Mouse (Mus musculus) testis, adult 2 months (tissue): ENCODE measurements around the gene Sart3. TPM values are rescaled to one million over a fixed set of nuclear protein-coding genes. Genes with fewer than 3 reads are reported as not detected.

Source experiments
- H3K27ac ChIP-seq: fragments of 200-500 bp; 2 replicates; pipeline ENCODE4 v1.5.1; 2012; ENCODE audit warnings: low read depth, low read length; ENCODE audit not compliant: control insufficient read depth, insufficient read depth
- H3K27me3 ChIP-seq: fragments of 200-500 bp; 2 replicates; pipeline ENCODE4 v1.6.1; 2012; ENCODE audit warnings: mild to moderate bottlenecking, low read length, moderate library complexity; ENCODE audit not compliant: control insufficient read depth, insufficient read depth
- H3K36me3 ChIP-seq: fragments of 200-500 bp; 2 replicates; pipeline ENCODE4 v1.6.1; 2012; ENCODE audit warnings: mild to moderate bottlenecking, low read length; ENCODE audit not compliant: control insufficient read depth, insufficient read depth
- H3K4me1 ChIP-seq: fragments of 200-500 bp; 2 replicates; pipeline ENCODE4 v1.6.1; 2012; ENCODE audit warnings: low read length; ENCODE audit not compliant: control insufficient read depth, insufficient read depth
- H3K4me3 ChIP-seq: fragments of 200-500 bp; 2 replicates; pipeline ENCODE4 v1.5.1; 2012; ENCODE audit warnings: low read depth, mild to moderate bottlenecking, low read length, moderate library complexity, mixed read lengths; ENCODE audit not compliant: control insufficient read depth
- CTCF ChIP-seq: fragments of 200-500 bp; IDR thresholded peaks from 2 replicates; pipeline ENCODE4 v1.5.1; 2012; ENCODE audit warnings: low read depth, mild to moderate bottlenecking, inconsistent platforms, low read length, moderate library complexity; ENCODE audit not compliant: control insufficient read depth, insufficient read depth, insufficient replicate concordance
- POLR2A ChIP-seq: fragments of 200-500 bp; IDR thresholded peaks from 2 replicates; pipeline ENCODE4 v1.6.1; 2012; ENCODE audit warnings: low read depth, mild to moderate bottlenecking, inconsistent platforms, low read length, moderate library complexity; ENCODE audit not compliant: control insufficient read depth
- polyA plus RNA-seq: library from polyadenylated mRNA; depleted of rRNA; stranded (reverse); fragments of >200 nt; gene quantifications from 2 replicates; pipeline ENCODE4 v1.2.3, GENCODE M21; 2012; rRNA removed

Sart3 gene
- polyA plus RNA-seq, 1 experiment, result 13.8 TPM

- no peaks in the 10 kb centered on the region for H3K27me3 ChIP-seq
- TF ChIP-seq POLR2A (no peak), CTCF (no peak)
- no peak overlapping the region for H3K27ac ChIP-seq
- H3K4me3 ChIP-seq, result no peak overlapping the region
- H3K36me3 ChIP-seq, result no peaks in the 10 kb centered on the region
- peaks cover 2% of the 10 kb centered on the region; the same call in 1 of the 2 replicates for H3K4me1 ChIP-seq
Measured at GRCm38 (mm10) chr5:113712861-113713260, 59.4 kb downstream of the Sart3 start.

GRCm38 (mm10) chr5:113703803-113704585 lies 68.3 kb downstream of the Sart3 start:
- Histone ChIP-seq H3K4me1 (no peaks in the 10 kb centered on the region), H3K4me3 (no peak overlapping the region), H3K27me3 (no peaks in the 10 kb centered on the region), H3K27ac (no peak overlapping the region), H3K36me3 (no peaks in the 10 kb centered on the region)
- TF ChIP-seq POLR2A, result no peak

- H3K4me1 ChIP-seq, result no peaks in the 10 kb centered on the region; the same call in 1 of the 2 replicates
- no peak overlapping the region for H3K4me3 ChIP-seq
- TF ChIP-seq POLR2A (no peak), CTCF (no peak)
- no peak overlapping the region for H3K27ac ChIP-seq
- no peaks in the 10 kb centered on the region for H3K27me3 ChIP-seq
- H3K36me3 ChIP-seq, result no peaks in the 10 kb centered on the region
Measured at GRCm38 (mm10) chr5:113700388-113701023, 71.8 kb downstream of the Sart3 start.

- TF ChIP-seq CTCF (no peak), POLR2A (no peak)
- no peak overlapping the region for H3K27ac ChIP-seq
- no peaks in the 10 kb centered on the region; the same call in 1 of the 2 replicates for H3K4me1 ChIP-seq
- no peaks in the 10 kb centered on the region for H3K36me3 ChIP-seq
- no peak overlapping the region for H3K4me3 ChIP-seq
- no peaks in the 10 kb centered on the region for H3K27me3 ChIP-seq
Measured at GRCm38 (mm10) chr5:113694415-113694814, 77.9 kb downstream of the Sart3 start.

- TF ChIP-seq POLR2A (no peak), CTCF (no peak)
- Histone ChIP-seq H3K27me3 (no peaks in the 10 kb centered on the region), H3K36me3 (no peaks in the 10 kb centered on the region), H3K4me3 (no peak overlapping the region), H3K27ac (no peak overlapping the region), H3K4me1 (no peaks in the 10 kb centered on the region; the same call in 1 of the 2 replicates)
Measured at GRCm38 (mm10) chr5:113694000-113694399, 78.3 kb downstream of the Sart3 start.

DNA sequence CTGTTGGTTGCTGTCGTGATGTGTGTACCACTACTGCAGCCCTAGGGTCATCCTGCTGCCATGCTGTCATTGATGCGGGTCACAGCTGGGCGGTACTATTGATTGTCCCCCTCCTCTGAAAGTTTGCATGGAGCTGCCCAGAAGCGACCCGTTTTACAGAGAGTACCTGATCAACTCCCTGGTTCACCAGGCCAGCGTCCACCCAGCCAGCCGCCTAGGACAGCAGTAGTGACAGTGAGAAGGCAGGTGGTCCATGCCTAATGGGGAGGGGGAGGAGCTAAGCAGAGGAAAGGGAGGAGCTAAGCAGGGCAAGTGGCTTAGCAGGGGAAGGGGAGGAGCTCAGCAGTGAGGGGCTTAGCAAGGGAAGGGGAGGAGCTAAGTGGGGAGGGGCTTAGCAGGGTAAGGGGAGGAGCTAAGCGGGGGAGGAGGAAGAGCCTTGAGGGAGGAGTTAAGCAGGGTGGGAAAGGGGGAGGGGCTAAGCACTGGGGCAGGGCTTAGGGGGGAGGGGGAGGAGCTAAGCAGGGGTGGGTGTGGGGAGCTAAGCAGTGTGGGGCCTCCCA lies 79.0 kb downstream of the Sart3 start:
- Histone ChIP-seq H3K27ac (no peak overlapping the region), H3K27me3 (no peaks in the 10 kb centered on the region), H3K4me1 (no peaks in the 10 kb centered on the region; the same call in 1 of the 2 replicates), H3K4me3 (no peak overlapping the region), H3K36me3 (no peaks in the 10 kb centered on the region)
- TF ChIP-seq POLR2A (no peak), CTCF (no peak)

Other genes with a start within 250 kb of the Sart3 start
- gene Cmklr1, start 122.1 kb downstream of the Sart3 start, polyA plus RNA-seq, result 82.3 and 86.6 TPM in 2 replicates
- 11.1 and 14.8 TPM in 2 replicates for gene 1700069L16Rik, start 47.7 kb downstream of the Sart3 start, polyA plus RNA-seq
- gene Ficd, start 36.7 kb downstream of the Sart3 start, polyA plus RNA-seq, result 5.2 and 5.3 TPM in 2 replicates
- gene Iscu, start 238 bp upstream of the Sart3 start, polyA plus RNA-seq, result 136 and 138 TPM in 2 replicates
- gene Tmem119, start 28.0 kb upstream of the Sart3 start, polyA plus RNA-seq, result 0.38 and 0.59 TPM in 2 replicates
- gene Selplg, start 60.1 kb upstream of the Sart3 start, polyA plus RNA-seq, result 11.7 and 12.9 TPM in 2 replicates
- 12.9 and 13.2 TPM in 2 replicates for gene Coro1c, start 136.2 kb upstream of the Sart3 start, polyA plus RNA-seq
- 4.1 and 5.0 TPM in 2 replicates for gene Ssh1, start 221.4 kb upstream of the Sart3 start, polyA plus RNA-seq
- 0.06 and 0.40 TPM in 2 replicates for gene Dao, start 231.2 kb upstream of the Sart3 start, polyA plus RNA-seq